Mouse (Mus musculus): ENCODE data around the gene Foxa2. TPM values are rescaled to one million over a fixed set of nuclear protein-coding genes. Genes with fewer than 3 reads are reported as not detected.

Gene Foxa2
- total RNA-seq (2023): not detected in 2 replicates

GRCm38 (mm10) chr2:148046799-148047165 is at the start of gene Foxa2:
TSS of gene Foxa2 (minus strand) at chr2:148046969.

